Mouse (Mus musculus) forebrain, postnatal 0 days (tissue): Measurements from ENCODE around the gene 1700074P13Rik. TPM values are rescaled to one million over a fixed set of nuclear protein-coding genes. Genes with fewer than 3 reads are reported as not detected.

Experiments used
- ATAC-seq: fragments of 200-750 bp; cut with Nextera tagmentation; 2 replicates; pipeline ENCODE4 v1.8.0; 2017; ENCODE audit warnings: mild to moderate bottlenecking, moderate library complexity
- DNase-seq: peaks from one replicate; pipeline ENCODE4 v3.0.0-alpha.2; 2015
- H3K27ac ChIP-seq: fragments of 300-500 bp; sonication (generic); 2 replicates; pipeline ENCODE4 v1.5.1; 2014; ENCODE audit warnings: low read depth, mild to moderate bottlenecking, antibody characterized with exemption, low read length, moderate library complexity, mixed read lengths
- H3K27me3 ChIP-seq: fragments of 300-500 bp; sonication (generic); 2 replicates; pipeline ENCODE4 v1.6.1; 2014; ENCODE audit warnings: mild to moderate bottlenecking, low read length, mixed read lengths; ENCODE audit not compliant: insufficient read depth
- H3K36me3 ChIP-seq: fragments of 300-500 bp; sonication (generic); 2 replicates; pipeline ENCODE4 v1.6.1; 2014; ENCODE audit warnings: mild to moderate bottlenecking, moderate library complexity; ENCODE audit not compliant: insufficient read depth
- H3K4me1 ChIP-seq: fragments of 300-500 bp; sonication (generic); 2 replicates; pipeline ENCODE4 v1.6.1; 2014; ENCODE audit warnings: antibody characterized with exemption; ENCODE audit not compliant: insufficient read depth
- H3K4me2 ChIP-seq: fragments of 300-500 bp; sonication (generic); 2 replicates; pipeline ENCODE4 v1.6.1; 2014; ENCODE audit warnings: low read depth, mild to moderate bottlenecking, moderate library complexity
- H3K4me3 ChIP-seq: fragments of 300-500 bp; sonication (generic); 2 replicates; pipeline ENCODE4 v1.5.1; 2014; ENCODE audit warnings: low read depth, low read length, mixed read lengths
- H3K9ac ChIP-seq: fragments of 300-500 bp; sonication (generic); 2 replicates; pipeline ENCODE4 v1.6.1; 2014; ENCODE audit warnings: mild to moderate bottlenecking
- H3K9me3 ChIP-seq: fragments of 300-500 bp; sonication (generic); 2 replicates; pipeline ENCODE4 v1.6.1; 2016; ENCODE audit warnings: low read length
- CTCF ChIP-seq: sonication (generic); IDR thresholded peaks from 2 replicates; pipeline ENCODE4 v1.5.1; 2016; ENCODE audit warnings: antibody characterized with exemption, control low read depth, low read depth
- WGBS: fragments of 180-500 bp; shearing (Covaris S2); extraction: QIAGEN DNeasy Blood & Tissue Kit; methylation state at CpG from one replicate; pipeline ENCODE4 v1.1.7; 2014; 5-methylcytosine and 5-hydroxymethylcytosine counted together
- polyA plus RNA-seq: library from polyadenylated mRNA; unstranded; fragments of >200 nt; fragmentation: Nextera tagmentation; extraction: Ambion mirVana; gene quantifications from 2 replicates; pipeline ENCODE4 v1.2.1, GENCODE M21; 2015
- total RNA-seq: library from RNA; depleted of rRNA; stranded (reverse); fragments of >200 nt; gene quantifications from 2 replicates; pipeline ENCODE4 v1.2.3, GENCODE M21; 2014; rRNA removed

Gene 1700074P13Rik
- total and polyA plus RNA-seq, 2 experiments from 2014 or later, result not detected

GRCm38 (mm10) chr6:40891754-40892153, 48.6 kb downstream of the 1700074P13Rik start:
- Histone ChIP-seq H3K27me3 (no peaks in the 10 kb centered on the region), H3K9me3 (no peaks in the 10 kb centered on the region), H3K4me2 (no peak overlapping the region), H3K27ac (no peak overlapping the region), H3K4me1 (no peaks in the 10 kb centered on the region), H3K9ac (no peak overlapping the region), H3K36me3 (no peaks in the 10 kb centered on the region), H3K4me3 (no peak overlapping the region)
- ATAC-seq (no peak), DNase-seq (no peak)
- WGBS, result 74% methylated on average over 4 of the region's 4 CpGs
- TF ChIP-seq CTCF, result no peak

GRCm38 (mm10) chr6:40890973-40891372, 49.4 kb downstream of the 1700074P13Rik start:
- 73% methylated on average over 1 of the region's 1 CpGs for WGBS
- no peak for TF ChIP-seq CTCF
- no peak for ATAC-seq

GRCm38 (mm10) chr6:40887394-40887793, 53.0 kb downstream of the 1700074P13Rik start, which contains the start of gene Moxd2:
Gene Moxd2 (minus strand): TSS chr6:40887494.
- no peak for TF ChIP-seq CTCF
- ATAC-seq (no peak), DNase-seq (no peak)
- H3K4me1 ChIP-seq, result no peaks in the 10 kb centered on the region
- no peak within 1 kb of the TSS for H3K4me3 ChIP-seq
- 90% methylated on average over 3 of the region's 3 CpGs for WGBS
- H3K27ac ChIP-seq, result no peak within 1 kb of the TSS
- no peaks in the 10 kb centered on the region for H3K36me3 ChIP-seq
- no peak within 1 kb of the TSS for H3K9ac ChIP-seq
- no peaks in the 10 kb centered on the region for H3K27me3 ChIP-seq
- H3K4me2 ChIP-seq, result no peak within 1 kb of the TSS
- H3K9me3 ChIP-seq, result no peaks in the 10 kb centered on the region

More at GRCm38 (mm10) chr6:40890973-40891372, 49.4 kb downstream of the 1700074P13Rik start:
- Histone ChIP-seq H3K36me3 (no peaks in the 10 kb centered on the region), H3K27ac (no peak overlapping the region), H3K27me3 (no peaks in the 10 kb centered on the region), H3K4me2 (no peak overlapping the region), H3K9me3 (no peaks in the 10 kb centered on the region), H3K9ac (no peak overlapping the region), H3K4me1 (no peaks in the 10 kb centered on the region), H3K4me3 (no peak overlapping the region)
- no peak for DNase-seq

Other genes with a start within 250 kb of the 1700074P13Rik start
- gene Moxd2, start 53.1 kb downstream of the 1700074P13Rik start, total RNA-seq, result not detected in 2 replicates
- not detected in 2 replicates for gene Moxd2, start 53.1 kb downstream of the 1700074P13Rik start, polyA plus RNA-seq
- not detected in 2 replicates for gene Prss58, start 40.2 kb downstream of the 1700074P13Rik start, total RNA-seq
- not detected in 2 replicates for gene Prss58, start 40.2 kb downstream of the 1700074P13Rik start, polyA plus RNA-seq
- gene Gm4744, start 11.3 kb upstream of the 1700074P13Rik start, total RNA-seq, result not detected in 2 replicates
- gene Gm4744, start 11.3 kb upstream of the 1700074P13Rik start, polyA plus RNA-seq, result not detected in 2 replicates
- gene 1810009J06Rik, start 24.2 kb upstream of the 1700074P13Rik start, total RNA-seq, result not detected in 2 replicates
- gene 1810009J06Rik, start 24.2 kb upstream of the 1700074P13Rik start, polyA plus RNA-seq, result not detected in 2 replicates
- gene Gm2663, start 58.9 kb upstream of the 1700074P13Rik start, total RNA-seq, result not detected in 2 replicates
- not detected in 2 replicates for gene Gm2663, start 58.9 kb upstream of the 1700074P13Rik start, polyA plus RNA-seq
- gene 2210010C04Rik, start 95.0 kb upstream of the 1700074P13Rik start, total RNA-seq, result not detected in 2 replicates
- gene 2210010C04Rik, start 95.0 kb upstream of the 1700074P13Rik start, polyA plus RNA-seq, result not detected in 2 replicates